Comparison of ENCODE assay signal across 21 mouse cellular contexts in the genomic region with DNA sequence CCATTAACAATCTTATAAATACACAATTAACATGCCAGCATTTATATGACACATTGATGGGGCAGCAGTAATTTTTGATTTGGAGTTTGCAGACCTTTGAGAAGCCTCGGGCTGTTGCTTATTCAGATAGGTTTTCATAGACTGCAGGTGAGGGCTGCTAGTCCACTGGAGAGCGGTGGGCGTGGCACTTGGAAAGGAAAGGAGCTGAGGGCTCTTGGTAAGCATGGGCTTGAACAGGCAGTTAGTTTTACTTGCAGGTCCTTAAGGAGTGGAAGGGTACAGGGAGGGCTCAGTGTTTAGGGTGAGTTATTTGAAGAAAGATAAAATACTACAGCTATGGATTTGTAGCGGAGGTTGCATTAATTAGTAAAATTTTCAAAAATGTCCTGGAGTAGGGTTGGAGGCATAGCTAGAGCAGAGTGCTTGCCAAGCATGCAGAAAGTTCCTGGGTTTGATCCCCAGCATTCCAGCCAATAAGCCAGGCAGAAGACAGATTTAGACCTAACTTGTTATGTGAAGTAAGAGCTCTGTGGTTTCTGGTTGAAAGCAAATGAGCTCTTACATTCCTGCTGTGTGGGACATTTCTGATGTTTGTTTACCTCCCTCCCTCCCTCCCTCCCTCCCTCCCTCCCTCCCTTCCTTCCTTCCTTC. TPM values are rescaled to one million over a fixed set of nuclear protein-coding genes. Genes with fewer than 3 reads are reported as not detected.
DNase-seq lines count a peak whose midpoint lies in the region; ATAC-seq lines count a peak whose summit lies in the region.
"Had no signal": no experiment of that assay in that cellular context is flagged by ENCODE, and none has a peak within 500 bp of the region (broad histone marks: within the 10 kb centered on the region; RNA-seq: fewer than 3 reads in every experiment).

No protein-coding gene starts in this region.

- no peaks in the 10 kb centered on the region for H3K27me3 ChIP-seq in kidney, embryonic 14.5 days (ENCODE audit: control insufficient read depth, insufficient read depth, low read length)
- H3K27me3 ChIP-seq in midbrain, embryonic 10.5 days (ENCODE audit: low read depth, poor library complexity, severe bottlenecking), result no peaks in the 10 kb centered on the region
- H3K27me3 ChIP-seq: CH12.LX; embryonic facial prominence, embryonic 15.5 days; forebrain, embryonic 12.5 days; heart, embryonic 13.5 days; midbrain, embryonic 12.5 days had no signal

- H3K4me1 ChIP-seq in kidney, embryonic 14.5 days (ENCODE audit: control insufficient read depth, insufficient read depth, low read length), result no peaks in the 10 kb centered on the region
- no peaks in the 10 kb centered on the region for H3K4me1 ChIP-seq in midbrain, embryonic 10.5 days
- H3K4me1 ChIP-seq: forebrain, embryonic 12.5 days had no signal

- no peak overlapping the region for H3K9ac ChIP-seq in kidney, embryonic 14.5 days (ENCODE audit: low read depth, low read length)
- H3K9ac ChIP-seq: embryonic facial prominence, embryonic 15.5 days; forebrain, embryonic 12.5 days; heart, embryonic 13.5 days; liver, postnatal 0 days; midbrain, embryonic 12.5 days had no signal

- WGBS in kidney, embryonic 14.5 days, result 76% methylated on average over 4 of the region's 4 CpGs
- WGBS in midbrain, embryonic 10.5 days, result 88% methylated on average over 4 of the region's 4 CpGs

- no peaks in the 10 kb centered on the region for H3K9me3 ChIP-seq in kidney, embryonic 14.5 days (ENCODE audit: control insufficient read depth, low read length)
- H3K9me3 ChIP-seq in midbrain, embryonic 10.5 days (replicated peaks), result no peaks in the 10 kb centered on the region
- H3K9me3 ChIP-seq: embryonic facial prominence, embryonic 15.5 days; forebrain, embryonic 12.5 days; heart, embryonic 13.5 days; midbrain, embryonic 12.5 days had no signal

- no peaks in the 10 kb centered on the region for H3K36me3 ChIP-seq in kidney, embryonic 14.5 days (ENCODE audit: control insufficient read depth, insufficient read depth, low read length)
- H3K36me3 ChIP-seq in midbrain, embryonic 10.5 days, result 0 out of 2 replicates have a peak, but pooled peaks cover 10% of the 10 kb centered on the region
- H3K36me3 ChIP-seq: embryonic facial prominence, embryonic 15.5 days; forebrain, embryonic 12.5 days had no signal

- DNase-seq in kidney, adult 11 months, result peak; percentile 11
- peak; percentile 47 for DNase-seq in fat pad, adult 2 months (ENCODE audit: extremely low read depth, low read depth, low spot score)
- DNase-seq in kidney, postnatal 36 days, result peak; percentile 12 to 50
- peak; percentile 30 for DNase-seq in lung, postnatal 14 days
- no peak for DNase-seq in left cerebral cortex, adult 18-20 months (ENCODE audit: low spot score in 2 of 2)
- DNase-seq in midbrain, embryonic 10.5 days (ENCODE audit: low spot score), result no peak
- no peak for DNase-seq in adrenal gland, postnatal 25 days
- DNase-seq: cerebellum, adult 8-10 months; gastrocnemius, postnatal 25 days; heart, postnatal 36 days; liver; liver, postnatal 0 days; retina, postnatal 1 day; right cerebral cortex, postnatal 4 days had no signal

- H3K27ac ChIP-seq in kidney, embryonic 14.5 days (ENCODE audit: low read depth, low read length), result no peak overlapping the region
- H3K27ac ChIP-seq in midbrain, embryonic 10.5 days (replicated peaks), result no peak overlapping the region
- H3K27ac ChIP-seq: embryonic facial prominence, embryonic 15.5 days; forebrain, embryonic 12.5 days; heart, embryonic 13.5 days; midbrain, embryonic 12.5 days had no signal

- no peak for ATAC-seq in kidney, embryonic 14.5 days (ENCODE audit: low FRiP score, low TSS enrichment)
- ATAC-seq: hindbrain, embryonic 16.5 days; liver, postnatal 0 days had no signal

- H3K4me2 ChIP-seq in kidney, embryonic 14.5 days (replicated peaks; ENCODE audit: low read depth, low read length), result no peak overlapping the region
- H3K4me2 ChIP-seq: embryonic facial prominence, embryonic 15.5 days; forebrain, embryonic 12.5 days; heart, embryonic 13.5 days; midbrain, embryonic 12.5 days had no signal

- H3K4me3 ChIP-seq in kidney, embryonic 14.5 days (ENCODE audit: low read length), result no peak overlapping the region
- no peak overlapping the region for H3K4me3 ChIP-seq in midbrain, embryonic 10.5 days
- H3K4me3 ChIP-seq: embryonic facial prominence, embryonic 15.5 days; forebrain, embryonic 12.5 days; heart, embryonic 13.5 days; midbrain, embryonic 12.5 days had no signal

RNA-seq across cellular contexts. Expression of gene Mapkap1, which starts 19.1 kb away (rescaled TPM):
- polyA plus RNA-seq in kidney, embryonic 14.5 days (2014; fragmentation: Nextera tagmentation; extraction: Ambion mirVana), result 69.4 and 99.7 TPM in 2 replicates
- total RNA-seq in left cerebral cortex, adult 18-20 months (2021), result 10 to 100 TPM; 69.0 to 72.0 TPM
- polyA plus RNA-seq in midbrain, embryonic 10.5 days (2016; fragmentation: Nextera tagmentation; extraction: Ambion mirVana), result 93.4 and 103 TPM in 2 replicates
- total RNA-seq in adrenal gland, postnatal 25 days (2021), result 60.0 and 96.7 TPM in 2 replicates

RNA-seq across cellular contexts. Expression of gene Pbx3, which starts 52.8 kb away (rescaled TPM):
- polyA plus RNA-seq in kidney, embryonic 14.5 days (2014; fragmentation: Nextera tagmentation; extraction: Ambion mirVana), result 28.9 and 34.7 TPM in 2 replicates
- total RNA-seq in left cerebral cortex, adult 18-20 months (2021), result 10 to 100 TPM; 15.7 to 18.2 TPM
- 32.3 and 35.9 TPM in 2 replicates for polyA plus RNA-seq in midbrain, embryonic 10.5 days (2016; fragmentation: Nextera tagmentation; extraction: Ambion mirVana)
- 118 and 136 TPM in 2 replicates for total RNA-seq in adrenal gland, postnatal 25 days (2021)

Comparison
In these comparisons a context has a peak if more than half of its experiments do, and no peak if none do; other contexts are left out.
1. DNase-seq: peak in kidney, adult 11 months (single experiment), fat pad, adult 2 months (single experiment), kidney, postnatal 36 days (2 of 2) and lung, postnatal 14 days (single experiment); none in left cerebral cortex, adult 18-20 months (0 of 2), midbrain, embryonic 10.5 days (single experiment) and adrenal gland, postnatal 25 days (single experiment).